20 mouse cellular contexts compared by ENCODE assay signal in genomic region chr6:77849438-77849837, GRCm38 (mm10).
DNase-seq lines count a peak whose midpoint lies in the region; ATAC-seq and TF ChIP-seq lines count a peak whose summit lies in the region.
"Had no signal": no experiment of that assay in that cellular context is flagged by ENCODE, and none has a peak within 500 bp of the region (broad histone marks: within the 10 kb centered on the region; RNA-seq: fewer than 3 reads in every experiment).

No protein-coding gene starts in this region.

- H3K27me3 ChIP-seq in hindbrain, embryonic 16.5 days (replicated peaks; ENCODE audit: control insufficient read depth, insufficient read depth, low read length), result no peaks in the 10 kb centered on the region
- no peaks in the 10 kb centered on the region for H3K27me3 ChIP-seq in hindbrain, embryonic 12.5 days
- H3K27me3 ChIP-seq in midbrain, postnatal 0 days (ENCODE audit: insufficient read depth, low read length), result no peaks in the 10 kb centered on the region
- no peaks in the 10 kb centered on the region for H3K27me3 ChIP-seq in midbrain, embryonic 11.5 days (ENCODE audit: control insufficient read depth, insufficient read depth, low read length)
- H3K27me3 ChIP-seq: embryonic facial prominence, embryonic 13.5 days; forebrain, embryonic 12.5 days; heart, embryonic 15.5 days had no signal

- 63% methylated on average over 1 of the region's 1 CpGs for WGBS in hindbrain, embryonic 16.5 days
- 79% methylated on average over 1 of the region's 1 CpGs for WGBS in hindbrain, embryonic 12.5 days
- 79% methylated on average over 1 of the region's 1 CpGs for WGBS in midbrain, postnatal 0 days
- WGBS in midbrain, embryonic 11.5 days, result 92% methylated on average over 1 of the region's 1 CpGs

- no peak overlapping the region; the same call in 1 of the 2 replicates for H3K27ac ChIP-seq in hindbrain, embryonic 16.5 days (ENCODE audit: low read depth, low read length)
- no peak overlapping the region for H3K27ac ChIP-seq in hindbrain, embryonic 12.5 days
- H3K27ac ChIP-seq in midbrain, postnatal 0 days (ENCODE audit: low read depth, low read length), result no peak overlapping the region
- H3K27ac ChIP-seq in midbrain, embryonic 11.5 days (ENCODE audit: low read depth, low read length), result no peak overlapping the region
- H3K27ac ChIP-seq: embryonic facial prominence, embryonic 13.5 days; forebrain, embryonic 12.5 days; heart, adult 2 months; heart, embryonic 15.5 days had no signal

- DNase-seq in cerebellum, adult 8-10 months, result no peak
- peak; percentile 66 for DNase-seq in midbrain, postnatal 0 days (ENCODE audit: low spot score)
- no peak for DNase-seq in midbrain, embryonic 11.5 days (ENCODE audit: low spot score, missing footprints)
- no peak for DNase-seq in adrenal gland, adult 2 months
- DNase-seq in frontal cortex, postnatal 25 days (ENCODE audit: low spot score in 2 of 2), result no peak
- DNase-seq: B cell, adult 2 months; gastrocnemius, postnatal 10 days; heart, adult 2 months; heart, postnatal 14 days; kidney, adult 2 months had no signal

- no peak overlapping the region for H3K4me2 ChIP-seq in hindbrain, embryonic 16.5 days (ENCODE audit: low read length)
- H3K4me2 ChIP-seq in hindbrain, embryonic 12.5 days (replicated peaks), result no peak overlapping the region
- no peak overlapping the region for H3K4me2 ChIP-seq in midbrain, postnatal 0 days (ENCODE audit: low read depth, low read length, poor library complexity, severe bottlenecking)
- H3K4me2 ChIP-seq in midbrain, embryonic 11.5 days, result no peak overlapping the region
- H3K4me2 ChIP-seq: embryonic facial prominence, embryonic 13.5 days; forebrain, embryonic 12.5 days; heart, embryonic 11.5 days; heart, embryonic 15.5 days had no signal

- no peak overlapping the region for H3K9ac ChIP-seq in hindbrain, embryonic 16.5 days (ENCODE audit: low read depth, low read length)
- H3K9ac ChIP-seq in hindbrain, embryonic 12.5 days, result no peak overlapping the region
- H3K9ac ChIP-seq in midbrain, postnatal 0 days (replicated peaks; ENCODE audit: low read length, poor library complexity, severe bottlenecking), result no peak overlapping the region
- H3K9ac ChIP-seq in midbrain, embryonic 11.5 days (ENCODE audit: low read length), result no peak overlapping the region
- H3K9ac ChIP-seq: embryonic facial prominence, embryonic 13.5 days; forebrain, embryonic 12.5 days; heart, embryonic 15.5 days had no signal

- H3K4me3 ChIP-seq in hindbrain, embryonic 16.5 days (ENCODE audit: low read length), result no peak overlapping the region
- no peak overlapping the region for H3K4me3 ChIP-seq in hindbrain, embryonic 12.5 days
- H3K4me3 ChIP-seq in midbrain, postnatal 0 days (ENCODE audit: low read depth, low read length), result no peak overlapping the region
- H3K4me3 ChIP-seq in midbrain, embryonic 11.5 days (ENCODE audit: low read depth, low read length), result no peak overlapping the region
- H3K4me3 ChIP-seq: embryonic facial prominence, embryonic 13.5 days; forebrain, embryonic 12.5 days; heart, adult 2 months; heart, embryonic 15.5 days had no signal

- ATAC-seq in cerebellum, adult (ENCODE audit: insufficient number of reproducible peaks, low FRiP score, low TSS enrichment), result peak; percentile 36; the same call in 1 of the 2 replicates
- ATAC-seq in hindbrain, embryonic 16.5 days, result peak; percentile 76
- no peak for ATAC-seq in hindbrain, embryonic 12.5 days (ENCODE audit: low FRiP score)
- ATAC-seq in midbrain, postnatal 0 days (ENCODE audit: low FRiP score), result no peak
- ATAC-seq in midbrain, embryonic 11.5 days (ENCODE audit: low FRiP score), result no peak
- ATAC-seq: CD4-positive, CD25-positive, alpha-beta regulatory T cell, adult 4 months; intestine, embryonic 16.5 days had no signal

- peaks cover 4% of the 10 kb centered on the region for H3K4me1 ChIP-seq in hindbrain, embryonic 16.5 days (ENCODE audit: control insufficient read depth, insufficient read depth, low read depth, low read length)
- no peaks in the 10 kb centered on the region for H3K4me1 ChIP-seq in hindbrain, embryonic 12.5 days
- no peaks in the 10 kb centered on the region for H3K4me1 ChIP-seq in midbrain, postnatal 0 days (ENCODE audit: insufficient read depth, low read length)
- H3K4me1 ChIP-seq in midbrain, embryonic 11.5 days (ENCODE audit: control insufficient read depth, insufficient read depth, low read length), result no peaks in the 10 kb centered on the region
- H3K4me1 ChIP-seq: embryonic facial prominence, embryonic 13.5 days; forebrain, embryonic 12.5 days; heart, embryonic 15.5 days had no signal

- H3K9me3 ChIP-seq in hindbrain, embryonic 16.5 days (ENCODE audit: control insufficient read depth, low read length), result no peaks in the 10 kb centered on the region
- no peaks in the 10 kb centered on the region for H3K9me3 ChIP-seq in hindbrain, embryonic 12.5 days (replicated peaks)
- no peaks in the 10 kb centered on the region for H3K9me3 ChIP-seq in midbrain, postnatal 0 days (ENCODE audit: low read length)
- H3K9me3 ChIP-seq in midbrain, embryonic 11.5 days (ENCODE audit: control insufficient read depth, low read length), result no peaks in the 10 kb centered on the region
- H3K9me3 ChIP-seq: embryonic facial prominence, embryonic 13.5 days; forebrain, embryonic 12.5 days; G1E; heart, embryonic 15.5 days had no signal

- TF ChIP-seq CTCF in midbrain, postnatal 0 days (IDR thresholded peaks at IDR 0.05), result no peak

- no peaks in the 10 kb centered on the region for H3K36me3 ChIP-seq in hindbrain, embryonic 16.5 days (ENCODE audit: control insufficient read depth, insufficient read depth, low read length)
- H3K36me3 ChIP-seq in hindbrain, embryonic 12.5 days, result no peaks in the 10 kb centered on the region
- H3K36me3 ChIP-seq in midbrain, postnatal 0 days (ENCODE audit: insufficient read depth, low read length), result no peaks in the 10 kb centered on the region
- H3K36me3 ChIP-seq in midbrain, embryonic 11.5 days (ENCODE audit: control insufficient read depth, insufficient read depth, low read length), result no peaks in the 10 kb centered on the region
- H3K36me3 ChIP-seq: embryonic facial prominence, embryonic 13.5 days; forebrain, embryonic 12.5 days; G1E; heart, embryonic 15.5 days had no signal

Comparison
In these comparisons a context has a peak if more than half of its experiments do, and no peak if none do; other contexts are left out.
1. ATAC-seq: peak in cerebellum, adult (single experiment) and hindbrain, embryonic 16.5 days (single experiment); none in hindbrain, embryonic 12.5 days (single experiment), midbrain, postnatal 0 days (single experiment) and midbrain, embryonic 11.5 days (single experiment).